Mouse (Mus musculus) neural tube, embryonic 11.5 days (tissue): ENCODE data around the gene Cavin3. TPM values are rescaled to one million over a fixed set of nuclear protein-coding genes. Genes with fewer than 3 reads are reported as not detected.

Experiments used
- ATAC-seq: fragments of 200-750 bp; cut with Nextera tagmentation; 2 replicates; pipeline ENCODE4 v1.8.0; 2017; ENCODE audit warnings: moderate number of reproducible peaks, mild to moderate bottlenecking, moderate TSS enrichment, moderate library complexity; ENCODE audit not compliant: insufficient read depth, low FRiP score, low TSS enrichment
- DNase-seq: peaks from one replicate; pipeline ENCODE4 v3.0.0-alpha.2; 2015; ENCODE audit warnings: low spot score
- H3K27ac ChIP-seq: fragments of 300-500 bp; sonication (generic); 2 replicates; pipeline ENCODE4 v1.5.1; 2014; ENCODE audit warnings: low read depth, mild to moderate bottlenecking, low read length
- H3K27me3 ChIP-seq: fragments of 300-500 bp; sonication (generic); 2 replicates; pipeline ENCODE4 v1.6.1; 2014; ENCODE audit warnings: mild to moderate bottlenecking, low read length, mixed read lengths; ENCODE audit not compliant: control insufficient read depth, insufficient read depth
- H3K36me3 ChIP-seq: fragments of 300-500 bp; sonication (generic); 2 replicates; pipeline ENCODE4 v1.6.1; 2014; ENCODE audit warnings: mild to moderate bottlenecking, low read length, moderate library complexity, mixed read lengths; ENCODE audit not compliant: control insufficient read depth, insufficient read depth
- H3K4me1 ChIP-seq: fragments of 300-500 bp; sonication (generic); 2 replicates; pipeline ENCODE4 v1.6.1; 2014; ENCODE audit warnings: low read length, mixed read lengths; ENCODE audit not compliant: control insufficient read depth, insufficient read depth
- H3K4me2 ChIP-seq: fragments of 300-500 bp; sonication (generic); 2 replicates; pipeline ENCODE4 v1.6.1; 2014; ENCODE audit warnings: low read depth, mild to moderate bottlenecking, moderate library complexity
- H3K4me3 ChIP-seq: fragments of 300-500 bp; sonication (generic); 2 replicates; pipeline ENCODE4 v1.5.1; 2014; ENCODE audit warnings: low read depth, low read length
- H3K9ac ChIP-seq: fragments of 300-500 bp; sonication (generic); 2 replicates; pipeline ENCODE4 v1.6.1; 2014; ENCODE audit warnings: mild to moderate bottlenecking, low read length
- H3K9me3 ChIP-seq: fragments of 300-500 bp; sonication (generic); 2 replicates; pipeline ENCODE4 v1.6.1; 2016; ENCODE audit warnings: low read length; ENCODE audit not compliant: control insufficient read depth
- WGBS: fragments of 180-500 bp; shearing (Covaris S2); extraction: QIAGEN DNeasy Blood & Tissue Kit; methylation state at CpG from one replicate; pipeline ENCODE4 v1.1.7; 2014; 5-methylcytosine and 5-hydroxymethylcytosine counted together
- polyA plus RNA-seq: library from polyadenylated mRNA; unstranded; fragments of >200 nt; fragmentation: Nextera tagmentation; extraction: Ambion mirVana; gene quantifications from 2 replicates; pipeline ENCODE4 v1.2.1, GENCODE M21; 2014

Gene Cavin3
- polyA plus RNA-seq, 1 experiment from 2014 or later = 23.0 TPM

DNA sequence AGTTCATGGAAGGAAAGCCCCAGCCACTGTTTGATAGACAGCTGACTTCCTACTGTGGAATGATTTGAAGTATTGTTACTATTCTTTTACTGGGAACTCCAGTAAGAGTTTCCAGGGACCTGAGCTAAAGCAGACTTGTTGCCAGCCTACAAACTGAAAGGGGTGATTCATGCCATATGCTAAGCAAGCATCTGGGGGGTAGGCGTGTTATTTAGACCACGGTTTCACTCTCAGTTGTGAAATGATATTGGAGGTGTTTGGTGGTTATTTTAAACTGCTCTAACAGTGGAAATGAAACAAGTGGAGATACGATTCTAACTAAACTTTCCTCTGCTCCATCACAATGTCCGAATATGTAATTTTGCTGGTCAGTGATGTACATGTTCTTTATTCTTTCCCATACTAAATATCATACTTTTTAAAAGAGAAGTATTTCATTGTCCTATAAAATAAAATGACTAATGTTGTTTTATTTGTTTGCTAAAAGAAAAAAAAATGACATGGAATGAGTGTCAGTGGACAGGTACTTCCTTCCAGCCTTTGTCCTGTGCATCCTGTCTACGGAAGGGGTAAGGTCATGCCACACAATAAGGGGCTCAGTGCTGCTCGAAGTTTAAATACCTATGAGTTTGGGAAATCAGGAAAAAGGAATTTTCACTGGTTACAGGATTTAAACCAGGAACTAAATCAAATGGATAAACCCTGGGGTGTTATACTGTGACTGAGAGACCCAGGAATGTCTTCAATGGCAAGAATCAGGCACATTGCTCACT is 5.2 kb upstream of the Cavin3 start:
- Histone ChIP-seq H3K9me3 (no peaks in the 10 kb centered on the region), H3K4me1 (no peaks in the 10 kb centered on the region; the same call in 1 of the 2 replicates), H3K4me2 (no peak overlapping the region), H3K4me3 (no peak overlapping the region), H3K9ac (no peak overlapping the region), H3K27me3 (no peaks in the 10 kb centered on the region), H3K36me3 (no peaks in the 10 kb centered on the region), H3K27ac (no peak overlapping the region)
- DNase-seq (no peak), ATAC-seq (no peak)
- WGBS = 85% methylated on average over 6 of the region's 6 CpGs

- DNase-seq = no peak
- H3K27me3 ChIP-seq = no peaks in the 10 kb centered on the region
- WGBS = 76% methylated on average over 5 of the region's 5 CpGs
- no peak overlapping the region for H3K4me3 ChIP-seq
- peaks cover 2% of the 10 kb centered on the region; the same call in 1 of the 2 replicates for H3K4me1 ChIP-seq
- no peak overlapping the region for H3K4me2 ChIP-seq
- H3K36me3 ChIP-seq = no peaks in the 10 kb centered on the region
- H3K9ac ChIP-seq = no peak overlapping the region
- no peaks in the 10 kb centered on the region for H3K9me3 ChIP-seq
- ATAC-seq = no peak
- H3K27ac ChIP-seq = no peak overlapping the region
These were observed 2.9 kb upstream of the Cavin3 start for GRCm38 (mm10) chr7:105485029-105485428.

- H3K9me3 ChIP-seq = no peaks in the 10 kb centered on the region
- no peaks in the 10 kb centered on the region for H3K36me3 ChIP-seq
- DNase-seq = no peak
- peak; percentile 17; the same call in 1 of the 2 replicates for ATAC-seq
- 44% methylated on average over 8 of the region's 8 CpGs for WGBS
- no peaks in the 10 kb centered on the region for H3K27me3 ChIP-seq
- peak overlapping the region; percentile 43 for H3K4me3 ChIP-seq
- no peak overlapping the region for H3K27ac ChIP-seq
- peaks cover 2% of the 10 kb centered on the region; the same call in 1 of the 2 replicates for H3K4me1 ChIP-seq
- peak overlapping the region; percentile 71 for H3K9ac ChIP-seq
- peak overlapping the region; percentile 84 for H3K4me2 ChIP-seq
These were observed 326 bp upstream of the Cavin3 start for GRCm38 (mm10) chr7:105482426-105482825.

DNA sequence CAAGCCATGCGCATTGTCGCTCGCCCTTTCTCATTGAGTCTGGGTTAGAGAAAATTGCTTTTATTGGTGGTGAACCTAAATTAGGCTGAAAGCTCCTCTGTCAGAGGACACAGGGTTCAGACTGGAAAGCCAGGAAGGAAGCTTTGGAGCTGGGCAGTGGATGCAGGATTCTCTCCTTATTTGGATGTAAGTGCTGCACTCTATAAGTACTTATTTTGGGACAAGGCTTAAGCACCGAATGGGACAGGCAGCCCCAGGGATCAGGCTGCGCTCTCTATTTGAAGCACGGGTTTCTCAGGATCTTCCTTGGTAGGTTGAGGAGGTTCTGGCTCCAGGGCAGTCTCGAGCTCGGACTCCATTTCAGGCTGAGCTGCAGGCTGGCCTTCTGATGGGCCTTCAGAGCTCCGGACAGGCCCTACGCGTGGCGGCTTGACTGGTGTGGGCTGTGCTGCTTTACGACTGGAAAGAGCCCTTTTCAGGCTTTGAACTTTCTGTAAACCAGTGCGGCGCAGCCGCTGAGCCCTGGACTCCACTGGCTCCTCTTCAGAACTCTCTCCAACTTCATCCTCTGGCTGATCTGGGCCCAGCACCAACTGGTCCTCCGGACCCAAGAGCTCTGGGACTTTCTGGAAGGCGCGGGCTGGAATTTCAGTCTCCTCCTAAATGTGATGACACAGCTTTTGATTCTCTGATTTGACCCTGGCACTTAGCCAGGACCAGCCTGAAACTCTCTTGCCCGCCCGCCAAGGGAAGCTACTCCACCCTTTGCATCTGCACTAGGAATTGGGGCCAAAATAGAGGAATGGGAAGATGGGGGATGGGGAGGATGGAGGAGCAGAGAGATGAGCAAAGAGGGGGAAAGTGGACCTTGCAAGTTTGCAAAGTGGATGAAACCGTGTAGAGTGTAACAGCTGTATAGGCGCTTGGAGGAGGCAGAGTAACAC is 1.3 kb downstream of the Cavin3 start:
- Histone ChIP-seq H3K36me3 (no peaks in the 10 kb centered on the region), H3K27me3 (no peaks in the 10 kb centered on the region), H3K9ac (peak overlapping the region; percentile 71), H3K4me1 (peaks cover 2% of the 10 kb centered on the region; the same call in 1 of the 2 replicates), H3K4me3 (peak overlapping the region; percentile 43; the same call in 1 of the 2 replicates), H3K4me2 (peak overlapping the region; percentile 84), H3K9me3 (no peaks in the 10 kb centered on the region), H3K27ac (no peak overlapping the region)
- ATAC-seq (no peak), DNase-seq (no peak)
- 61% methylated on average over 23 of the region's 23 CpGs for WGBS

GRCm38 (mm10) chr7:105480081-105480480 is 2.0 kb downstream of the Cavin3 start:
- H3K4me3 ChIP-seq = no peak overlapping the region
- H3K27me3 ChIP-seq = no peaks in the 10 kb centered on the region
- DNase-seq = no peak
- H3K9me3 ChIP-seq = no peaks in the 10 kb centered on the region
- WGBS = 56% methylated on average over 5 of the region's 5 CpGs
- H3K9ac ChIP-seq = no peak overlapping the region
- 0 out of 2 replicates have a peak, but pooled peaks have one; percentile 8 for ATAC-seq
- H3K4me1 ChIP-seq = peaks cover 2% of the 10 kb centered on the region; the same call in 1 of the 2 replicates
- no peaks in the 10 kb centered on the region for H3K36me3 ChIP-seq
- H3K27ac ChIP-seq = no peak overlapping the region
- no peak overlapping the region for H3K4me2 ChIP-seq

- ATAC-seq (no peak), DNase-seq (no peak)
- Histone ChIP-seq H3K9ac (no peak overlapping the region), H3K36me3 (no peaks in the 10 kb centered on the region), H3K27ac (no peak overlapping the region), H3K4me2 (no peak overlapping the region), H3K9me3 (no peaks in the 10 kb centered on the region), H3K27me3 (no peaks in the 10 kb centered on the region), H3K4me1 (peaks cover 2% of the 10 kb centered on the region; the same call in 1 of the 2 replicates), H3K4me3 (no peak overlapping the region)
- 88% methylated on average over 6 of the region's 6 CpGs for WGBS
These were observed 2.9 kb downstream of the Cavin3 start for GRCm38 (mm10) chr7:105479232-105479631.

DNA sequence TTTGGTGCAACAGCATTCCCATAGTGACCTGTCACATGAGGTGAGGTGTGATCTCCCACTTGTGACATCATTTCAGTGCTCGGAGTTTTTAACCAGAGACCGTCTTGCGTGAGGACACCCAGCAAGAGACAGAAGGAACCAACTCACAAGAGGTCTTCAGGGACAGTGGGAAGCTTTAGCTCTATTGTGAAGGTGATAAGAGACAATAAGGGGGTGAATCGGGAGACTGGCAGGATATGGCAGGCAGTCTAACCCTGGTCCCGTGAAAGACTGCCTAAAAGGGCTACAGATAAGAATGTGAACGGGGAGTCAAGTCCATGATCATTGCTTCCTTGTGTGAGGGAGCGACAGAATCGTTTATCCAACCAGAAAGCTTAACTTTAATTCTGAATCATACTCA is 3.8 kb downstream of the Cavin3 start:
- peaks cover 2% of the 10 kb centered on the region; the same call in 1 of the 2 replicates for H3K4me1 ChIP-seq
- DNase-seq = no peak
- H3K9ac ChIP-seq = no peak overlapping the region
- no peaks in the 10 kb centered on the region for H3K27me3 ChIP-seq
- 83% methylated on average over 8 of the region's 8 CpGs for WGBS
- no peaks in the 10 kb centered on the region for H3K36me3 ChIP-seq
- ATAC-seq = no peak
- H3K4me2 ChIP-seq = no peak overlapping the region
- no peaks in the 10 kb centered on the region for H3K9me3 ChIP-seq
- H3K4me3 ChIP-seq = no peak overlapping the region
- no peak overlapping the region for H3K27ac ChIP-seq

GRCm38 (mm10) chr7:105477841-105478240 is 4.3 kb downstream of the Cavin3 start:
- Histone ChIP-seq H3K4me2 (no peak overlapping the region), H3K9me3 (no peaks in the 10 kb centered on the region), H3K27ac (no peak overlapping the region), H3K4me3 (no peak overlapping the region), H3K9ac (no peak overlapping the region), H3K4me1 (peaks cover 2% of the 10 kb centered on the region; the same call in 1 of the 2 replicates), H3K36me3 (no peaks in the 10 kb centered on the region), H3K27me3 (no peaks in the 10 kb centered on the region)
- DNase-seq = peak; percentile 36
- no peak for ATAC-seq
- 60% methylated on average over 3 of the region's 3 CpGs for WGBS
